Mouse (Mus musculus): ENCODE data around the gene Golph3. TPM values are rescaled to one million over a fixed set of nuclear protein-coding genes. Genes with fewer than 3 reads are reported as not detected.

Golph3 gene
- 26.1 and 26.7 TPM in 2 replicates for polyA plus RNA-seq (2021; fragmentation: Nextera tagmentation)
- long read RNA-seq, experiment 1, transcript Golph3-201 (4 exons, 2,652 nt), result major isoform, 39 of 54 reads
- long read RNA-seq, experiment 1, partial matches to known transcripts, result 2 of 54 reads
- long read RNA-seq, experiment 1, other reads (novel, unspliced or antisense), result 10 of 54 reads
- long read RNA-seq, experiment 2, transcript Golph3-201 (4 exons, 2,652 nt), result major isoform, 334 of 387 reads
- long read RNA-seq, experiment 2, transcript Golph3-202 (2 exons, 2,359 nt), result minor isoform, 11 of 387 reads
- long read RNA-seq, experiment 2, partial matches to known transcripts, result 2 of 387 reads
- long read RNA-seq, experiment 2, other reads (novel, unspliced or antisense), result 39 of 387 reads

DNA sequence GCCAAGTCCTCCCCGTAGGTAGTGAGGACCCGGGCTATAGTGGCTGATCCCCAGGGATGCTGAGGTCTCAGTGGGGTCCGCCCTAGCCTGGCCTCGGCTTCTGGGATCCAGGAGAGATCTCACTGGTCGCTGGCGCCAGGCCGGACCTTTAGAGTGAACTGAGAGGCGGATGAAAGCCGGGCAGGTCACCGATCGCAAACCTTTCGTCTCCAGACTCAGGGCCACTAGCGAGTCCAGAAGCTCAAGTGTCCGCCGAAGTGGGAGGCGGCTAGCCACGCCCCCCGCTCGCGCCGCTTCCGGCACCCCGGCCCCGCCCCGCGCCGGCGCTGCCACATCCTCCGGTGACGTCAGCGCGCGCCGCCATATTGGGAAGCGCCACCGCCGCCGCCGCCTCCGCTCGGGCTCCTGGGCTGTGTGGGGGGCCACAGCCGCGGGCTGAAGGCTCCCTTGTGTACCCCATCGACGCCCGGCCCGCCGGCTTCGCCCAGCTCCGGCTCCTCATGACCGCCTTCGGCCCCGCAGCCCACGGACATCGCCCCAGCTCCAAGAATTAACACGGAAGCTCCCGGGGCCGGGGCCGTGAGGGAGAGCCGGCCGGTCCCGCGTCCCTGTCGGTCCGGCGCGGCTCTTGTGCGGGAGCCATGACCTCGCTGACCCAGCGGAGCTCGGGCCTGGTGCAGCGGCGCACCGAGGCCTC, at the start of gene Golph3:
Gene Golph3 (plus strand): TSS at position 360 of the 697 bp plus-strand sequence.

DNA sequence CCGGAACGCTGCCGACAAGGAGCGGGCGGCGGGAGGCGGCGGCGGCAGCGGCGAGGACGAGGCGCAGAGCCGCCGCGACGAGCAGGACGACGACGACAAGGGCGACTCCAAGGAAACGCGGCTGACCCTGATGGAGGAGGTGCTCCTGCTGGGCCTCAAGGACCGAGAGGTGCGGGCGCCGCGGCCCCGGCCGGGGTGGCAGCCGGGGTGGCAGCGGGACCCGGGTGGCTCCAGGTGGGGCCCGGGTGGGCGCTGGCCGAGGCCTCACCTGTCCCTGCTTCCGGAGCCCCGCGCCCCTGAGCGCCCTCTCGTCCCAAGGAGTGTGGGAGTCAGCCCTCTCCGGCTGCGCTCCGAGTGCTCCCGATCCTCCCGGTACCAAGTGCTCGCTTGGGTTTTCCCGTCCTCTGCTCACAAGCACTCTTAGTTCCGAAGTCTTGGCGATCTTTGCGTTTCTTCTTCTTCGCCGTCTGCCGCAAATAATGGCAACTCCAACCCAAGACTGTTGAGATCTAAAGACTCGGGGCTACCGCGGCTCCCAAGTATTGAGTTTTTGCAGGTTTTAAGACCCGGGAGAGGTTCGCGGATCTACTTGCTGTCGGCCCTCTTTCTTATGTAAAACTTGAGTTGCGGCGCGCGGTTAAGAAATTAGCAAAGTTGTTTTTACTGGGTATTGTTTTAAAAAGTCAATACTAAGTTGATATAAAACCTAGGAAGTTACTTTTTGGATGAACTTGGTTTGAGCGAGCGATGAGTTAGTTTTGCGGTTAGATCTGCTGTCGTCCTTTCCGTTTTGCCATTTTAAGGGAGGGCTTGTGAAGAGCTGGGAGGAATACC, 755 bp downstream of the Golph3 start, which contains the start of gene 1810049J17Rik:
Gene 1810049J17Rik (minus strand): TSS at position 112 of the 834 bp plus-strand sequence.

Other genes starting within 250 kb of the Golph3 start
- gene Zfr, start 203.6 kb upstream of the Golph3 start, polyA plus RNA-seq (2021; fragmentation: Nextera tagmentation), result 203 and 220 TPM in 2 replicates
- gene Mtmr12, start 116.4 kb upstream of the Golph3 start, polyA plus RNA-seq (2021; fragmentation: Nextera tagmentation), result 14.7 and 15.6 TPM in 2 replicates
- gene 1810049J17Rik, start 449 bp downstream of the Golph3 start, polyA plus RNA-seq (2021; fragmentation: Nextera tagmentation), result 0.67 and 2.1 TPM in 2 replicates